Mouse (Mus musculus) forebrain, embryonic 14.5 days (tissue): ENCODE data around the gene Aatk. TPM values are rescaled to one million over a fixed set of nuclear protein-coding genes. Genes with fewer than 3 reads are reported as not detected.

Experiments
- ATAC-seq: fragments of 200-750 bp; cut with Nextera tagmentation; 2 replicates; pipeline ENCODE4 v1.8.0; 2017; ENCODE audit warnings: mild to moderate bottlenecking, moderate library complexity
- DNase-seq: peaks from one replicate; pipeline ENCODE4 v3.0.0-alpha.2; 2015; ENCODE audit warnings: low spot score
- H3K27ac ChIP-seq: fragments of 300-500 bp; sonication (generic); 2 replicates; pipeline ENCODE4 v1.5.1; 2014; ENCODE audit warnings: low read depth, mild to moderate bottlenecking, control low read depth, low read length, moderate library complexity
- H3K27me3 ChIP-seq: fragments of 300-500 bp; sonication (generic); replicated peaks from 2 replicates; pipeline ENCODE4 v1.6.1; 2014; ENCODE audit warnings: low read length, control low read depth, mixed read lengths; ENCODE audit not compliant: control insufficient read depth, insufficient read depth
- H3K36me3 ChIP-seq: fragments of 300-500 bp; sonication (generic); 2 replicates; pipeline ENCODE4 v1.6.1; 2014; ENCODE audit warnings: low read length, control low read depth; ENCODE audit not compliant: control insufficient read depth, insufficient read depth
- H3K4me1 ChIP-seq: fragments of 300-500 bp; sonication (generic); 2 replicates; pipeline ENCODE4 v1.6.1; 2014; ENCODE audit warnings: antibody characterized with exemption, low read length, control low read depth; ENCODE audit not compliant: control insufficient read depth, insufficient read depth
- H3K4me2 ChIP-seq: fragments of 300-500 bp; sonication (generic); 2 replicates; pipeline ENCODE4 v1.6.1; 2014; ENCODE audit warnings: mild to moderate bottlenecking, control low read depth, low read length
- H3K4me3 ChIP-seq: fragments of 300-500 bp; sonication (generic); 2 replicates; pipeline ENCODE4 v1.5.1; 2014; ENCODE audit warnings: low read depth, low read length, control low read depth
- H3K9ac ChIP-seq: fragments of 300-500 bp; sonication (generic); 2 replicates; pipeline ENCODE4 v1.6.1; 2014; ENCODE audit warnings: mild to moderate bottlenecking, low read length, control low read depth, moderate library complexity
- H3K9me3 ChIP-seq: fragments of 300-500 bp; sonication (generic); replicated peaks from 2 replicates; pipeline ENCODE4 v1.6.1; 2016; ENCODE audit warnings: low read length, control low read depth, mixed read lengths; ENCODE audit not compliant: control insufficient read depth
- WGBS: fragments of 180-500 bp; shearing (Covaris S2); extraction: QIAGEN DNeasy Blood & Tissue Kit; methylation state at CpG from one replicate; pipeline ENCODE4 v1.1.7; 2014; 5-methylcytosine and 5-hydroxymethylcytosine counted together
- polyA plus RNA-seq: library from polyadenylated mRNA; unstranded; fragments of >200 nt; fragmentation: Nextera tagmentation; extraction: Ambion mirVana; gene quantifications from 2 replicates; pipeline ENCODE4 v1.2.1, GENCODE M21; 2014

Gene Aatk
- polyA plus RNA-seq, 1 experiment from 2014 or later, result 10.9 TPM

GRCm38 (mm10) chr11:120071731-120072320 lies 24.9 kb upstream of the Aatk start:
- H3K27me3 ChIP-seq, result no peaks in the 10 kb centered on the region
- no peak overlapping the region for H3K9ac ChIP-seq
- no peak for DNase-seq
- H3K4me1 ChIP-seq, result no peaks in the 10 kb centered on the region
- no peak overlapping the region for H3K4me3 ChIP-seq
- 87% methylated on average over 7 of the region's 7 CpGs for WGBS
- H3K36me3 ChIP-seq, result peaks cover 99% of the 10 kb centered on the region
- H3K27ac ChIP-seq, result no peak overlapping the region
- no peak overlapping the region for H3K4me2 ChIP-seq
- no peak for ATAC-seq
- H3K9me3 ChIP-seq, result no peaks in the 10 kb centered on the region

- WGBS, result 76% methylated on average over 12 of the region's 12 CpGs
- no peaks in the 10 kb centered on the region for H3K4me1 ChIP-seq
- H3K27ac ChIP-seq, result no peak overlapping the region
- H3K4me3 ChIP-seq, result no peak overlapping the region
- H3K9ac ChIP-seq, result no peak overlapping the region
- H3K9me3 ChIP-seq, result no peaks in the 10 kb centered on the region
- ATAC-seq (no peak), DNase-seq (no peak)
- H3K4me2 ChIP-seq, result no peak overlapping the region
- no peaks in the 10 kb centered on the region for H3K27me3 ChIP-seq
- H3K36me3 ChIP-seq, result peaks cover 99% of the 10 kb centered on the region
These were observed 24.1 kb upstream of the Aatk start for GRCm38 (mm10) chr11:120071065-120071464.

GRCm38 (mm10) chr11:120070286-120070930 lies 23.4 kb upstream of the Aatk start:
- 92% methylated on average over 26 of the region's 27 CpGs for WGBS
- no peak overlapping the region for H3K9ac ChIP-seq
- no peak for DNase-seq
- H3K36me3 ChIP-seq, result peaks cover 99% of the 10 kb centered on the region
- no peaks in the 10 kb centered on the region for H3K9me3 ChIP-seq
- no peaks in the 10 kb centered on the region for H3K27me3 ChIP-seq
- H3K27ac ChIP-seq, result no peak overlapping the region
- H3K4me2 ChIP-seq, result no peak overlapping the region
- ATAC-seq, result no peak
- H3K4me3 ChIP-seq, result no peak overlapping the region
- H3K4me1 ChIP-seq, result no peaks in the 10 kb centered on the region

GRCm38 (mm10) chr11:120069261-120069660 lies 22.3 kb upstream of the Aatk start:
- Histone ChIP-seq H3K4me1 (no peaks in the 10 kb centered on the region), H3K9me3 (no peaks in the 10 kb centered on the region), H3K9ac (no peak overlapping the region), H3K4me2 (no peak overlapping the region), H3K36me3 (peaks cover 97% of the 10 kb centered on the region), H3K4me3 (no peak overlapping the region), H3K27ac (no peak overlapping the region), H3K27me3 (no peaks in the 10 kb centered on the region)
- 65% methylated on average over 11 of the region's 11 CpGs for WGBS
- ATAC-seq (no peak), DNase-seq (no peak)

GRCm38 (mm10) chr11:120067834-120068233 lies 20.9 kb upstream of the Aatk start:
- Histone ChIP-seq H3K4me1 (no peaks in the 10 kb centered on the region), H3K27ac (no peak overlapping the region), H3K4me3 (no peak overlapping the region), H3K9me3 (no peaks in the 10 kb centered on the region), H3K36me3 (peaks cover 96% of the 10 kb centered on the region), H3K27me3 (no peaks in the 10 kb centered on the region), H3K4me2 (no peak overlapping the region), H3K9ac (no peak overlapping the region)
- ATAC-seq (no peak), DNase-seq (no peak)
- WGBS, result 45% methylated on average over 17 of the region's 17 CpGs

GRCm38 (mm10) chr11:120065291-120065690 lies 18.3 kb upstream of the Aatk start:
- 35% methylated on average over 10 of the region's 10 CpGs for WGBS
- DNase-seq, result peak; percentile 64

GRCm38 (mm10) chr11:120064668-120065040 lies 17.7 kb upstream of the Aatk start:
- Histone ChIP-seq H3K4me1 (no peaks in the 10 kb centered on the region), H3K9me3 (no peaks in the 10 kb centered on the region), H3K27ac (no peak overlapping the region), H3K4me3 (no peak overlapping the region), H3K27me3 (no peaks in the 10 kb centered on the region), H3K36me3 (peaks cover 65% of the 10 kb centered on the region), H3K9ac (no peak overlapping the region), H3K4me2 (no peak overlapping the region)
- DNase-seq (no peak), ATAC-seq (no peak)
- 90% methylated on average over 11 of the region's 11 CpGs for WGBS

More at GRCm38 (mm10) chr11:120065291-120065690, 18.3 kb upstream of the Aatk start:
- Histone ChIP-seq H3K27me3 (no peaks in the 10 kb centered on the region), H3K9me3 (no peaks in the 10 kb centered on the region), H3K9ac (no peak overlapping the region), H3K27ac (no peak overlapping the region), H3K36me3 (peaks cover 71% of the 10 kb centered on the region), H3K4me1 (no peaks in the 10 kb centered on the region), H3K4me3 (no peak overlapping the region), H3K4me2 (no peak overlapping the region)
- ATAC-seq, result no peak

- Histone ChIP-seq H3K9me3 (no peaks in the 10 kb centered on the region), H3K36me3 (peaks cover 59% of the 10 kb centered on the region)
- WGBS, result 94% methylated on average over 13 of the region's 13 CpGs
These were observed 17.2 kb upstream of the Aatk start for GRCm38 (mm10) chr11:120064006-120064667.

GRCm38 (mm10) chr11:120063326-120063725 lies 16.4 kb upstream of the Aatk start:
- Histone ChIP-seq H3K27me3 (no peaks in the 10 kb centered on the region), H3K27ac (no peak overlapping the region), H3K4me3 (no peak overlapping the region), H3K4me1 (no peaks in the 10 kb centered on the region), H3K9ac (no peak overlapping the region), H3K4me2 (no peak overlapping the region), H3K9me3 (no peaks in the 10 kb centered on the region), H3K36me3 (peaks cover 51% of the 10 kb centered on the region)
- ATAC-seq (no peak), DNase-seq (no peak)
- 87% methylated on average over 5 of the region's 5 CpGs for WGBS

More at GRCm38 (mm10) chr11:120064006-120064667, 17.2 kb upstream of the Aatk start:
- DNase-seq, result no peak
- Histone ChIP-seq H3K27me3 (no peaks in the 10 kb centered on the region), H3K4me2 (no peak overlapping the region), H3K4me3 (no peak overlapping the region), H3K27ac (no peak overlapping the region), H3K4me1 (no peaks in the 10 kb centered on the region), H3K9ac (no peak overlapping the region)
- no peak for ATAC-seq
